Mouse (Mus musculus): ENCODE measurements at regions not wholly inside any gene's neighbourhood (a gene's known extent, or its start where the extent isn't known, plus 50 kb on each side); places are given as distances from the start of the nearest gene placed in this dataset.

GRCm38 (mm10) chr2:178924456-178925115, 494.3 kb downstream of the Cdh26 start:
- Histone ChIP-seq H3K9me3 (ENCODE audit: low read length) (no peaks in the 10 kb centered on the region), H3K4me1 (ENCODE audit: insufficient read depth, low read depth, low read length) (no peaks in the 10 kb centered on the region), H3K9ac (replicated peaks; ENCODE audit: low read depth) (no peak overlapping the region), H3K27ac (ENCODE audit: low read length) (no peak overlapping the region), H3K36me3 (ENCODE audit: insufficient read depth, low read length) (no peaks in the 10 kb centered on the region), H3K4me3 (ENCODE audit: low read depth, low read length) (no peak overlapping the region), H3K27me3 (replicated peaks; ENCODE audit: insufficient read depth, low read length) (no peaks in the 10 kb centered on the region), H3K4me2 (replicated peaks; ENCODE audit: low read depth, low read length) (no peak overlapping the region)
- TF ChIP-seq CTCF (IDR thresholded peaks at IDR 0.05) = no peak
- 64% methylated on average over 4 of the region's 4 CpGs for WGBS
- DNase-seq (ENCODE audit: low spot score) (no peak), ATAC-seq (no peak)

GRCm38 (mm10) chr2:178927038-178927660, 496.8 kb downstream of the Cdh26 start:
- Histone ChIP-seq H3K4me2 (replicated peaks; ENCODE audit: low read depth, low read length) (no peak overlapping the region), H3K4me3 (ENCODE audit: low read depth, low read length) (no peak overlapping the region), H3K36me3 (ENCODE audit: insufficient read depth, low read length) (no peaks in the 10 kb centered on the region), H3K4me1 (ENCODE audit: insufficient read depth, low read depth, low read length) (no peaks in the 10 kb centered on the region), H3K9ac (replicated peaks; ENCODE audit: low read depth) (no peak overlapping the region), H3K9me3 (ENCODE audit: low read length) (no peaks in the 10 kb centered on the region), H3K27ac (ENCODE audit: low read length) (no peak overlapping the region), H3K27me3 (replicated peaks; ENCODE audit: insufficient read depth, low read length) (no peaks in the 10 kb centered on the region)
- DNase-seq (ENCODE audit: low spot score) = no peak
- TF ChIP-seq EP300 (IDR thresholded peaks at IDR 0.05) = no peak
- TF ChIP-seq CTCF (IDR thresholded peaks at IDR 0.05) = no peak
- ATAC-seq = no peak
- whole genome bisulfite sequencing = 72% methylated on average over 13 of the region's 13 CpGs

GRCm38 (mm10) chr2:178929033-178929432, 498.7 kb downstream of the Cdh26 start:
- ATAC-seq (no peak), DNase-seq (ENCODE audit: low spot score) (no peak)
- WGBS = 69% methylated on average over 6 of the region's 6 CpGs
- H3K4me1 ChIP-seq (ENCODE audit: insufficient read depth, low read depth, low read length) = no peaks in the 10 kb centered on the region
- H3K4me2 ChIP-seq (replicated peaks; ENCODE audit: low read depth, low read length) = no peak overlapping the region
- TF ChIP-seq CTCF (IDR thresholded peaks at IDR 0.05) (no peak), EP300 (IDR thresholded peaks at IDR 0.05) (no peak)
- H3K27ac ChIP-seq (ENCODE audit: low read length) = no peak overlapping the region
- H3K4me3 ChIP-seq (ENCODE audit: low read depth, low read length) = no peak overlapping the region
- H3K36me3 ChIP-seq (ENCODE audit: insufficient read depth, low read length) = no peaks in the 10 kb centered on the region
- H3K9me3 ChIP-seq (ENCODE audit: low read length) = no peaks in the 10 kb centered on the region
- no peak overlapping the region for H3K9ac ChIP-seq (replicated peaks; ENCODE audit: low read depth)
- H3K27me3 ChIP-seq (replicated peaks; ENCODE audit: insufficient read depth, low read length) = no peaks in the 10 kb centered on the region

- H3K4me3 ChIP-seq (ENCODE audit: low read depth, low read length) = no peak overlapping the region
- TF ChIP-seq CTCF (IDR thresholded peaks at IDR 0.05) (no peak), EP300 (IDR thresholded peaks at IDR 0.05) (no peak)
- no peak overlapping the region for H3K27ac ChIP-seq (ENCODE audit: low read length)
- ATAC-seq (no peak), DNase-seq (ENCODE audit: low spot score) (no peak)
- H3K27me3 ChIP-seq (replicated peaks; ENCODE audit: insufficient read depth, low read length) = no peaks in the 10 kb centered on the region
- H3K4me2 ChIP-seq (replicated peaks; ENCODE audit: low read depth, low read length) = no peak overlapping the region
- no peaks in the 10 kb centered on the region for H3K36me3 ChIP-seq (ENCODE audit: insufficient read depth, low read length)
- H3K4me1 ChIP-seq (ENCODE audit: insufficient read depth, low read depth, low read length) = no peaks in the 10 kb centered on the region
- H3K9me3 ChIP-seq (ENCODE audit: low read length) = no peaks in the 10 kb centered on the region
- H3K9ac ChIP-seq (replicated peaks; ENCODE audit: low read depth) = no peak overlapping the region
- WGBS = 43% methylated on average over 2 of the region's 2 CpGs
Measured at GRCm38 (mm10) chr2:178930125-178930524, 499.8 kb downstream of the Cdh26 start.

- TF ChIP-seq CTCF (IDR thresholded peaks at IDR 0.05) = no peak
- no peak for TF ChIP-seq EP300 (IDR thresholded peaks at IDR 0.05)
- Histone ChIP-seq H3K27me3 (replicated peaks; ENCODE audit: insufficient read depth, low read length) (no peaks in the 10 kb centered on the region), H3K9me3 (ENCODE audit: low read length) (no peaks in the 10 kb centered on the region), H3K4me2 (replicated peaks; ENCODE audit: low read depth, low read length) (no peak overlapping the region), H3K36me3 (ENCODE audit: insufficient read depth, low read length) (no peaks in the 10 kb centered on the region), H3K4me1 (ENCODE audit: insufficient read depth, low read depth, low read length) (no peaks in the 10 kb centered on the region), H3K4me3 (ENCODE audit: low read depth, low read length) (no peak overlapping the region), H3K27ac (ENCODE audit: low read length) (no peak overlapping the region), H3K9ac (replicated peaks; ENCODE audit: low read depth) (no peak overlapping the region)
- ATAC-seq (no peak), DNase-seq (ENCODE audit: low spot score) (no peak)
- 77% methylated on average over 6 of the region's 6 CpGs for WGBS
Measured at GRCm38 (mm10) chr2:178948471-178948870, 493.8 kb upstream of the Cdh4 start.

GRCm38 (mm10) chr2:178949103-178949502, 493.1 kb upstream of the Cdh4 start:
- Histone ChIP-seq H3K4me3 (ENCODE audit: low read depth, low read length) (no peak overlapping the region), H3K27ac (ENCODE audit: low read length) (no peak overlapping the region), H3K27me3 (replicated peaks; ENCODE audit: insufficient read depth, low read length) (no peaks in the 10 kb centered on the region), H3K4me2 (replicated peaks; ENCODE audit: low read depth, low read length) (no peak overlapping the region), H3K9me3 (ENCODE audit: low read length) (no peaks in the 10 kb centered on the region), H3K36me3 (ENCODE audit: insufficient read depth, low read length) (no peaks in the 10 kb centered on the region), H3K9ac (replicated peaks; ENCODE audit: low read depth) (no peak overlapping the region), H3K4me1 (ENCODE audit: insufficient read depth, low read depth, low read length) (no peaks in the 10 kb centered on the region)
- no peak for TF ChIP-seq CTCF (IDR thresholded peaks at IDR 0.05)
- no peak for TF ChIP-seq EP300 (IDR thresholded peaks at IDR 0.05)
- 28% methylated on average over 4 of the region's 4 CpGs for WGBS
- ATAC-seq (no peak), DNase-seq (ENCODE audit: low spot score) (no peak)
